ENCODE assay signal across 24 mouse cellular contexts in the genomic region with DNA sequence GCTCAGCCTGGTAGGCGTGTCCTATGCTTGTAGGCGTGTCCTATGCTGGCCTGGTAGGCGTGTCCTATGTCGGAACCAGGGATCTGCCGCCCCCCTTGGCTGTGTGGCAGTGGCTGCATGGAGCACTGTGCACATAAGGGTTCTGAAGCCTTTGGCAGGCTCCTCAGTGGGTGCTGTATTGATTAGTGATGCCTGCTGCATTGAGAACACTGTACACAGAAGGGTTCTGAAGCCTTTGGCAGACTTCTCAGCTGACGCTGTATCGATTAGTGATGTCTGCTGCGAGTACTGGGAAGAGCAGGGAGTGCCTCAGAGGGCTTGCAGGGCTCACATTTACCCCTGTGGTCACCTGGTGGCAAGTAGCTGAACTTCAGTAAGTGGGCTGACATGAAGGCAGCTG. TPM values are rescaled to one million over a fixed set of nuclear protein-coding genes. Genes with fewer than 3 reads are reported as not detected.
DNase-seq lines count a peak whose midpoint lies in the region; ATAC-seq and TF ChIP-seq lines count a peak whose summit lies in the region.
"Had no signal": no experiment of that assay in that cellular context is flagged by ENCODE, and none has a peak within 500 bp of the region (broad histone marks: within the 10 kb centered on the region; RNA-seq: fewer than 3 reads in every experiment).

No protein-coding gene starts in this region.

- WGBS in forebrain, postnatal 0 days, result 52% methylated on average over 8 of the region's 8 CpGs
- 42% methylated on average over 8 of the region's 8 CpGs for WGBS in forebrain, embryonic 11.5 days
- WGBS in midbrain, embryonic 14.5 days, result 55% methylated on average over 8 of the region's 8 CpGs

- H3K9ac ChIP-seq in forebrain, postnatal 0 days, result no peak overlapping the region
- H3K9ac ChIP-seq in forebrain, embryonic 11.5 days (ENCODE audit: low read length), result no peak overlapping the region
- H3K9ac ChIP-seq in midbrain, embryonic 14.5 days (replicated peaks; ENCODE audit: low read length), result no peak overlapping the region
- H3K9ac ChIP-seq: embryonic facial prominence, embryonic 13.5 days; heart, embryonic 13.5 days; kidney, embryonic 15.5 days had no signal

- DNase-seq in forebrain, postnatal 0 days, result no peak
- DNase-seq in forebrain, embryonic 11.5 days (ENCODE audit: low spot score), result no peak
- DNase-seq in A20 (ENCODE audit: low read depth, low spot score), result peak; percentile 24
- DNase-seq in MEL-GATA-1-ER (ENCODE audit: extremely low read depth, low read depth), result peak; percentile 84
- peak; percentile 10 for DNase-seq in induced T-regulatory cell, adult 2 months (ENCODE audit: low read depth)
- DNase-seq in urinary bladder, postnatal 10 days (ENCODE audit: low spot score), result no peak
- no peak for DNase-seq in gastrocnemius, postnatal 4 days (ENCODE audit: low spot score in 2 of 2)
- no peak for DNase-seq in midbrain, embryonic 14.5 days
- DNase-seq: cerebellum, postnatal 25 days; heart, postnatal 4 days; right cerebral cortex, adult 18-20 months; thymus, adult 2 months had no signal

- H3K9me3 ChIP-seq in forebrain, postnatal 0 days (ENCODE audit: low read length), result no peaks in the 10 kb centered on the region
- no peaks in the 10 kb centered on the region for H3K9me3 ChIP-seq in forebrain, embryonic 11.5 days (ENCODE audit: control insufficient read depth, low read length)
- H3K9me3 ChIP-seq in midbrain, embryonic 14.5 days (ENCODE audit: control insufficient read depth, low read length), result no peaks in the 10 kb centered on the region
- H3K9me3 ChIP-seq: embryonic facial prominence, embryonic 13.5 days; heart, embryonic 13.5 days; kidney, embryonic 15.5 days; limb, embryonic 10.5 days had no signal

- H3K36me3 ChIP-seq in forebrain, postnatal 0 days (ENCODE audit: insufficient read depth), result no peaks in the 10 kb centered on the region; the same call in 1 of the 2 replicates
- no peaks in the 10 kb centered on the region for H3K36me3 ChIP-seq in forebrain, embryonic 11.5 days (ENCODE audit: control insufficient read depth, insufficient read depth, low read length)
- H3K36me3 ChIP-seq in midbrain, embryonic 14.5 days (ENCODE audit: control insufficient read depth, insufficient read depth, low read length), result no peaks in the 10 kb centered on the region
- H3K36me3 ChIP-seq: embryonic facial prominence, embryonic 13.5 days; heart, embryonic 13.5 days; kidney, embryonic 15.5 days; limb, embryonic 10.5 days had no signal

- TF ChIP-seq CTCF in forebrain, postnatal 0 days (IDR thresholded peaks at IDR 0.05; ENCODE audit: low read depth), result no peak

- H3K4me1 ChIP-seq in forebrain, postnatal 0 days (ENCODE audit: insufficient read depth), result no peaks in the 10 kb centered on the region
- no peaks in the 10 kb centered on the region for H3K4me1 ChIP-seq in forebrain, embryonic 11.5 days (replicated peaks; ENCODE audit: control insufficient read depth, insufficient read depth, low read length)
- no peaks in the 10 kb centered on the region for H3K4me1 ChIP-seq in midbrain, embryonic 14.5 days (ENCODE audit: control insufficient read depth, insufficient read depth, low read length)
- H3K4me1 ChIP-seq: embryonic facial prominence, embryonic 13.5 days; heart, embryonic 13.5 days; kidney, embryonic 15.5 days; limb, embryonic 10.5 days had no signal

- H3K27me3 ChIP-seq in forebrain, postnatal 0 days (ENCODE audit: insufficient read depth, low read length), result no peaks in the 10 kb centered on the region
- H3K27me3 ChIP-seq in forebrain, embryonic 11.5 days (ENCODE audit: control insufficient read depth, insufficient read depth, low read length), result no peaks in the 10 kb centered on the region
- H3K27me3 ChIP-seq in midbrain, embryonic 14.5 days (ENCODE audit: control insufficient read depth, insufficient read depth, low read length), result no peaks in the 10 kb centered on the region
- H3K27me3 ChIP-seq: embryonic facial prominence, embryonic 13.5 days; heart, embryonic 13.5 days; kidney, embryonic 15.5 days had no signal

- no peak overlapping the region for H3K27ac ChIP-seq in forebrain, postnatal 0 days (ENCODE audit: low read depth, low read length)
- no peak overlapping the region for H3K27ac ChIP-seq in forebrain, embryonic 11.5 days (ENCODE audit: low read depth, low read length)
- H3K27ac ChIP-seq in midbrain, embryonic 14.5 days (replicated peaks; ENCODE audit: low read depth, low read length), result no peak overlapping the region
- H3K27ac ChIP-seq: embryonic facial prominence, embryonic 13.5 days; heart, embryonic 13.5 days; kidney, embryonic 15.5 days; limb, embryonic 10.5 days had no signal

- no peak overlapping the region for H3K4me2 ChIP-seq in forebrain, postnatal 0 days (ENCODE audit: low read depth)
- H3K4me2 ChIP-seq in forebrain, embryonic 11.5 days (ENCODE audit: low read depth, low read length, severe bottlenecking), result no peak overlapping the region
- H3K4me2 ChIP-seq in midbrain, embryonic 14.5 days (ENCODE audit: low read length), result no peak overlapping the region
- H3K4me2 ChIP-seq: embryonic facial prominence, embryonic 13.5 days; heart, embryonic 13.5 days; kidney, embryonic 15.5 days; liver, embryonic 11.5 days had no signal

- no peak overlapping the region for H3K4me3 ChIP-seq in forebrain, postnatal 0 days (ENCODE audit: low read depth, low read length)
- H3K4me3 ChIP-seq in forebrain, embryonic 11.5 days (ENCODE audit: low read depth, low read length), result no peak overlapping the region
- no peak overlapping the region for H3K4me3 ChIP-seq in midbrain, embryonic 14.5 days (replicated peaks; ENCODE audit: low read depth, low read length)
- H3K4me3 ChIP-seq: embryonic facial prominence, embryonic 13.5 days; heart, embryonic 13.5 days; kidney, embryonic 15.5 days; limb, embryonic 10.5 days had no signal

- ATAC-seq in forebrain, postnatal 0 days, result peak; percentile 67; the same call in 1 of the 2 replicates
- ATAC-seq in forebrain, embryonic 11.5 days (replicated peaks; ENCODE audit: low FRiP score), result no peak
- ATAC-seq in midbrain, embryonic 14.5 days (ENCODE audit: low FRiP score, low TSS enrichment), result no peak
- ATAC-seq: midbrain, embryonic 16.5 days had no signal

RNA-seq across cellular contexts. Expression of gene Oas1d, which starts 24.2 kb away (rescaled TPM):
- 0.15 and 0.48 TPM in 2 replicates for total RNA-seq in forebrain, postnatal 0 days (2014; rRNA removed)
- polyA plus RNA-seq in forebrain, postnatal 0 days (2015; fragmentation: Nextera tagmentation; extraction: Ambion mirVana), result 0.41 TPM in 1 of 2 replicates, not detected in the other
- not detected in 2 replicates for polyA plus RNA-seq in forebrain, embryonic 11.5 days (2014; fragmentation: Nextera tagmentation; extraction: Ambion mirVana)
- total RNA-seq in gastrocnemius, postnatal 4 days (2021), result not detected
- not detected in 2 replicates for polyA plus RNA-seq in midbrain, embryonic 14.5 days (2014; fragmentation: Nextera tagmentation; extraction: Ambion mirVana)
- total RNA-seq: adrenal gland, adult 18-20 months; heart, postnatal 4 days; layer of hippocampus, adult 18-20 months; left cerebral cortex, adult 18-20 months had no signal
- polyA plus RNA-seq: embryonic facial prominence, embryonic 13.5 days; gonadal fat pad, adult 2 months; heart, embryonic 13.5 days; kidney, embryonic 15.5 days; limb, embryonic 10.5 days; liver, embryonic 11.5 days; lung, embryonic 16.5 days; stomach, embryonic 14.5 days had no signal

RNA-seq across cellular contexts. Expression of gene Oas1a, which starts 31.3 kb away (rescaled TPM):
- 0.77 and 2.0 TPM in 2 replicates for total RNA-seq in forebrain, postnatal 0 days (2014; rRNA removed)
- 1.2 and 1.3 TPM in 2 replicates for polyA plus RNA-seq in forebrain, postnatal 0 days (2015; fragmentation: Nextera tagmentation; extraction: Ambion mirVana)
- polyA plus RNA-seq in forebrain, embryonic 11.5 days (2014; fragmentation: Nextera tagmentation; extraction: Ambion mirVana), result 0.35 and 0.60 TPM in 2 replicates
- total RNA-seq in gastrocnemius, postnatal 4 days (2021), result under 1 TPM; 0.22 to 0.36 TPM
- polyA plus RNA-seq in midbrain, embryonic 14.5 days (2014; fragmentation: Nextera tagmentation; extraction: Ambion mirVana), result 3.1 TPM in 1 of 2 replicates, not detected in the other

RNA-seq across cellular contexts. Expression of gene Oas1g, which starts 51.2 kb away (rescaled TPM):
- 0.15 and 0.62 TPM in 2 replicates for total RNA-seq in forebrain, postnatal 0 days (2014; rRNA removed)
- 0.23 and 0.40 TPM in 2 replicates for polyA plus RNA-seq in forebrain, postnatal 0 days (2015; fragmentation: Nextera tagmentation; extraction: Ambion mirVana)
- polyA plus RNA-seq in forebrain, embryonic 11.5 days (2014; fragmentation: Nextera tagmentation; extraction: Ambion mirVana), result not detected in 2 replicates
- not detected for total RNA-seq in gastrocnemius, postnatal 4 days (2021)
- polyA plus RNA-seq in midbrain, embryonic 14.5 days (2014; fragmentation: Nextera tagmentation; extraction: Ambion mirVana), result 1.3 TPM in 1 of 2 replicates, not detected in the other
- total RNA-seq: heart, postnatal 4 days; layer of hippocampus, adult 18-20 months; left cerebral cortex, adult 18-20 months had no signal
- polyA plus RNA-seq: midbrain, embryonic 16.5 days had no signal

Comparison
In these comparisons a context has a peak if more than half of its experiments do, and no peak if none do; other contexts are left out.
1. DNase-seq: peak in A20 (single experiment), MEL-GATA-1-ER (single experiment) and induced T-regulatory cell, adult 2 months (single experiment); none in forebrain, postnatal 0 days (single experiment), forebrain, embryonic 11.5 days (single experiment), urinary bladder, postnatal 10 days (single experiment), gastrocnemius, postnatal 4 days (0 of 2) and midbrain, embryonic 14.5 days (single experiment).